Mouse (Mus musculus): ENCODE data around the gene Cryge. TPM values are rescaled to one million over a fixed set of nuclear protein-coding genes. Genes with fewer than 3 reads are reported as not detected.
"Not testable (repeated sequence)": the region's sequence is repeated elsewhere in the genome, so short reads cannot be mapped to it uniquely, and the experiment has no call there.

Cryge gene
- not detected in 2 replicates for polyA plus RNA-seq (2012)

- not testable (repeated sequence) for H3K27me3 ChIP-seq (ENCODE audit: control insufficient read depth); H3K9me3 ChIP-seq (ENCODE audit: control insufficient read depth, low read length); H3K36me3 ChIP-seq (ENCODE audit: control insufficient read depth); H3K4me3 ChIP-seq (replicated peaks); H3K4me1 ChIP-seq (ENCODE audit: control insufficient read depth)
Observed at GRCm38 (mm10) chr1:65050952-65051351, at the start of gene Cryge. Cryge (minus strand) TSS chr1:65051149.

DNA sequence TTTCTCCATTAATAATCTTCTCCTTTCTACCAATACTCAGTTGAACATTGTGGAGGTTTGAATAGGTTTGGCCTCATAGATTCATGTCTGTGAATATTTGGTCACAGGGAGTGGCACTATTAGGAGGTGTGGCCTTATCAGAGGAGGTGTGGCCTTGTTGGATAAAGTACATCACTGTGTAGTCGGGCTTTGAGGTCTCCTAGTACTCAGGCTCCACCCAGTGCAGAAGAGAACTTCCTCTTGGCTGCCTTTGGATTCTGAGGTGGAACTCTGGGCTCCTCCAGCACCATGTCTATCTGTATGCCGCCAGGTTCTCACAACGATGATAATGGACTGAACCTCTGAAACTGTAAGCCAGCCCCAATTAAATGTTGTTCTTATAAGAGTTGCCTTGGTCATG lies 46.0 kb upstream of the Cryge start:
- Histone ChIP-seq H3K4me3 (replicated peaks) (no peak overlapping the region), H3K9me3 (ENCODE audit: control insufficient read depth, low read length) (no peaks in the 10 kb centered on the region), H3K4me1 (ENCODE audit: control insufficient read depth) (peaks cover 2% of the 10 kb centered on the region; the same call in 1 of the 2 replicates), H3K36me3 (ENCODE audit: control insufficient read depth) (no peaks in the 10 kb centered on the region), H3K27me3 (ENCODE audit: control insufficient read depth) (no peaks in the 10 kb centered on the region)
- TF ChIP-seq GATA1 (IDR thresholded peaks at IDR 0.05; ENCODE audit: low read length) (no peak), TAL1 (IDR thresholded peaks at IDR 0.05; ENCODE audit: low read length) (no peak)

DNA sequence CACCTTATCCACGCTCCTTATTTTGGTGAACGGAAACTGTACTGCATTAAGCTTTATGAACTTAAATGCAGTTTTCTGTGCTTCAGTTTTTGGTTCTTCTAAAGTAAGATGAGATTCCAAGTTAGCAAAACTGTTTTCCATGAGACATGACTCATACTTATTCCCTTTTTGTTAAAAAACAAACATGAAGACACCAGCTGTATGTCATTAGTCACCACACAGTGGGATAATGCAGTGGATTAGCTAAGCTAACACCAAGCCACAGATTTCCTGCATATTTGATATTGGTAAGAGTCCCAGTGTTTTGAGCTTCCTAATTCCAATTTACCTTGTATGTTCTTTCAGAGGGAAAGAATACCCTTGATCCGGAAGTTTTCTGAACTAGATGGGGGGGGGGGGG lies 40.6 kb upstream of the Cryge start:
- no peaks in the 10 kb centered on the region for H3K27me3 ChIP-seq (ENCODE audit: control insufficient read depth)
- H3K4me3 ChIP-seq (replicated peaks), result no peak overlapping the region
- H3K4me1 ChIP-seq (ENCODE audit: control insufficient read depth), result no peaks in the 10 kb centered on the region
- H3K9me3 ChIP-seq (ENCODE audit: control insufficient read depth, low read length), result no peaks in the 10 kb centered on the region
- H3K36me3 ChIP-seq (ENCODE audit: control insufficient read depth), result no peaks in the 10 kb centered on the region
- TF ChIP-seq TAL1 (IDR thresholded peaks at IDR 0.05; ENCODE audit: low read length), result no peak
- no peak for TF ChIP-seq GATA1 (IDR thresholded peaks at IDR 0.05; ENCODE audit: low read length)

GRCm38 (mm10) chr1:65090370-65090769 lies 39.4 kb upstream of the Cryge start:
- Histone ChIP-seq H3K36me3 (ENCODE audit: control insufficient read depth) (no peaks in the 10 kb centered on the region), H3K4me1 (ENCODE audit: control insufficient read depth) (no peaks in the 10 kb centered on the region), H3K4me3 (replicated peaks) (no peak overlapping the region), H3K9me3 (ENCODE audit: control insufficient read depth, low read length) (no peaks in the 10 kb centered on the region), H3K27me3 (ENCODE audit: control insufficient read depth) (no peaks in the 10 kb centered on the region)
- no peak for TF ChIP-seq GATA1 (IDR thresholded peaks at IDR 0.05; ENCODE audit: low read length)
- no peak for TF ChIP-seq TAL1 (IDR thresholded peaks at IDR 0.05; ENCODE audit: low read length)

GRCm38 (mm10) chr1:65088567-65089356 lies 37.8 kb upstream of the Cryge start:
- no peaks in the 10 kb centered on the region for H3K9me3 ChIP-seq (ENCODE audit: control insufficient read depth, low read length)
- TF ChIP-seq GATA1 (IDR thresholded peaks at IDR 0.05; ENCODE audit: low read length) (no peak), TAL1 (IDR thresholded peaks at IDR 0.05; ENCODE audit: low read length) (no peak)
- H3K36me3 ChIP-seq (ENCODE audit: control insufficient read depth), result no peaks in the 10 kb centered on the region
- H3K4me1 ChIP-seq (ENCODE audit: control insufficient read depth), result no peaks in the 10 kb centered on the region
- H3K27me3 ChIP-seq (ENCODE audit: control insufficient read depth), result no peaks in the 10 kb centered on the region
- no peak overlapping the region for H3K4me3 ChIP-seq (replicated peaks)

DNA sequence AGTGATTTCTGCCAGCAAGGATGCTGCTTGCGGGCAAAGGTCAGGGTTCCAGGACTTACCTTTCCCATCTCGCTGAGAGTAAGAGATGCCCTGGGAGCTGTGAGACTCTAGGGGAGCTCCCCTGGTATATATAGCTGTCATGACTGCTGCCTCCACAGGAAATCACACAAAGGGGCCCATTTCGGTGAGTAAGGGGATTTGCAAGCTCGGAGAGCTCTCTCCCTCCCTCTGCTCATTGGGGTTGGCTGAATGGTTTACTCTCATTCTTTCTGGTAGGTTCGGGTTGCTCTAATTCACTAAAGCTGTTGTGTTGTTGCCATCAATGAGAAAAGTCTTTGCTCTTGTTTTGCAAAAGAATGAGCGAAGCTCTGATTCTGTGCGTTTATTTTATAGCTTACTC lies 31.2 kb upstream of the Cryge start, which contains the start of gene Crygb:
Gene Crygb (minus strand): TSS at position 101 of the 400 bp plus-strand sequence.
- Histone ChIP-seq H3K36me3 (ENCODE audit: control insufficient read depth) (no peaks in the 10 kb centered on the region), H3K9me3 (ENCODE audit: control insufficient read depth, low read length) (no peaks in the 10 kb centered on the region), H3K27me3 (ENCODE audit: control insufficient read depth) (no peaks in the 10 kb centered on the region), H3K4me1 (ENCODE audit: control insufficient read depth) (no peaks in the 10 kb centered on the region), H3K4me3 (replicated peaks) (no peak within 1 kb of the TSS)
- TF ChIP-seq GATA1 (IDR thresholded peaks at IDR 0.05; ENCODE audit: low read length) (no peak), TAL1 (IDR thresholded peaks at IDR 0.05; ENCODE audit: low read length) (no peak)

GRCm38 (mm10) chr1:65075607-65076006 lies 24.7 kb upstream of the Cryge start:
- TF ChIP-seq TAL1 (IDR thresholded peaks at IDR 0.05; ENCODE audit: low read length) (no peak), GATA1 (IDR thresholded peaks at IDR 0.05; ENCODE audit: low read length) (no peak)
- H3K4me3 ChIP-seq (replicated peaks), result no peak overlapping the region
- no peaks in the 10 kb centered on the region for H3K27me3 ChIP-seq (ENCODE audit: control insufficient read depth)
- no peaks in the 10 kb centered on the region for H3K9me3 ChIP-seq (ENCODE audit: control insufficient read depth, low read length)
- no peaks in the 10 kb centered on the region for H3K36me3 ChIP-seq (ENCODE audit: control insufficient read depth)
- H3K4me1 ChIP-seq (ENCODE audit: control insufficient read depth), result no peaks in the 10 kb centered on the region

DNA sequence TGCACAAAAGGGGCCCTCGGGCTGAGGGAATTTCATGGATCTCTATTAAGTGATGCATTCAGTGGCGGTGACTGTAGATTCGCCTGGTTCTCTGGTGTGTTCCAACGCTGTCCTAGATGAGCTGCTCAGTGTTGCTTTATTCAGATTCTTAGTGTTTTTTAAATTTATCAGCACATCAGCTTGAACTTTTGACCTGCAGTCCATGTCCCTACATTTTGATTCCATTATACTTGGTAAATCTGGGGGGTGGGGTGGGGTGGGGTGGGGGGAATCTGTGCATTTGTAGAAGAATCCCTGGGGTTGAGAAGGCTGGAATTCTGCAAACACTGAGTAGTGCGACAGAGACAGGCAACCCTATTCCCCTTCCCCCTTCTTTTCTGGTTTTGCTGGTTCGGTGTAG lies 22.6 kb upstream of the Cryge start, which contains the start of gene Crygc:
Gene Crygc (minus strand): TSS at position 101 of the 400 bp plus-strand sequence.
- Histone ChIP-seq H3K9me3 (ENCODE audit: control insufficient read depth, low read length) (no peaks in the 10 kb centered on the region), H3K36me3 (ENCODE audit: control insufficient read depth) (no peaks in the 10 kb centered on the region), H3K4me1 (ENCODE audit: control insufficient read depth) (no peaks in the 10 kb centered on the region), H3K27me3 (ENCODE audit: control insufficient read depth) (no peaks in the 10 kb centered on the region), H3K4me3 (replicated peaks) (no peak within 1 kb of the TSS)
- no peak for TF ChIP-seq TAL1 (IDR thresholded peaks at IDR 0.05; ENCODE audit: low read length)

GRCm38 (mm10) chr1:65067842-65068241 lies 16.9 kb upstream of the Cryge start:
- H3K27me3 ChIP-seq (ENCODE audit: control insufficient read depth), result no peaks in the 10 kb centered on the region
- TF ChIP-seq GATA1 (IDR thresholded peaks at IDR 0.05; ENCODE audit: low read length) (no peak), TAL1 (IDR thresholded peaks at IDR 0.05; ENCODE audit: low read length) (no peak)
- no peaks in the 10 kb centered on the region for H3K4me1 ChIP-seq (ENCODE audit: control insufficient read depth)
- H3K9me3 ChIP-seq (ENCODE audit: control insufficient read depth, low read length), result no peaks in the 10 kb centered on the region; the same call in 1 of the 2 replicates
- no peaks in the 10 kb centered on the region for H3K36me3 ChIP-seq (ENCODE audit: control insufficient read depth)
- H3K4me3 ChIP-seq (replicated peaks), result no peak overlapping the region
